Mouse (Mus musculus): ENCODE measurements around the gene Lamtor4.

DNA sequence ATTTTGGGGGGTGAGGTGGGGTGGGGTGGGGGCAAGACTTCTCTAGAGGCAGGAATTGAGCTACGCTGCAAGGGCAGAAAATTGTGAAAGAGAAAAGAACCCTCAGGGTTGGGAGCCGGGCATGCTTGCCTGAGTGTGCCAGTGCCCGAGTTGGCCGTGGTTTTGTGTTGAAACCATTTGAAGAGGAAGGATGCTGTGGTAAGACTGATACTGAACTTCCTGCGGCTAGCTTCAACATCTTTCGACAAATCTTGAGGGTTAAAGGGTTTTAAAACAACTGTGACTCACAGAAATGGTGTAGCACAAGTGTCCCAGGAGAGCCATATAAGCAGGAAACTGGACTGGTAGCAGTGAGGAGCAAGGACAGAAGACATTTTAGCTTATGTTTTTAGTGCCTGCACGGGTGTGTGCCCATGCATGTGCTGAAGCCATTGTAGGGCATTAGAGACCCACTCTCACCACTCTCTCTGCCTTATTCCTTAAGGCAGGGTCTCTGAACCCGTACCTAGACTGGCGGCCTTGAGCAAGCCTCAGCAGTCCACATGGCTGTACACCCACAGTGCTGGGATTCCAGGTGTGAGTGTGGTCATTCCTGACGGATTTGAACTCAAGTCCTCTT is 1.8 kb downstream of the Lamtor4 start:
- TF ChIP-seq POLR2A (IDR thresholded peaks at IDR 0.05; ENCODE audit: low read depth, low read length) (no peak), CTCF (IDR thresholded peaks at IDR 0.05; ENCODE audit: extremely low read depth, insufficient read depth, insufficient read length, insufficient replicate concordance) (no peak)

All from spleen, adult 2 months (tissue).